11 mouse cellular contexts compared by ENCODE assay signal in the genomic region with DNA sequence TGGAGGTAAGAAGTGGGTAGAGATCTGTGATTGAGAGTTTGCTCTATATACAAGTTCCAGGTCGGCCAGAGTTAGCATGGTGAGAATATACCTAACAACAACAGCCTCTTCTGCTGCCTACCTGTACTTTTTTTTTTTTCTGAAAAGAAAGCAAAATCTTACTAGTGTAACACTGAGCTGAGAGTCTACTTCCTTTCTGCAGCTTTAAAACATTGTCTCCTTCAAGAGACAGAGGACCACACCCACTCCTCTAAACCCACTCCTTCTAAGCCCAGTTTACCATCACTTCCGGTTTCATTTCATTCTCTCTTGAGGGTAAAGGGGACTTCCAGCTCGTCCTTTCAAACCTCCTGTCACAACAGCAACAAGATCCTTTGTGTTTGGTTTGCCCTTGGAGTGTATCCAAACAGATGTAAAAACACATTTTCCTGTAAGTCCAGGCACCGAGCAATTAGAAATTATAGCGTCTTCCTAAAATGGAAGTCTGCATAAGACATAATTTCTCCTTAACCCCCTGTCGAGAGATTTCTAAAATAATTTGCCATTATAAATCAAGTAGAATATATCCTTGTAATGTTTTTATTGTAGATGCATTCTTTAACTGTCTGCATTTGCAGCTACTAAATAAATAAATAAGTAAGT. TPM values are rescaled to one million over a fixed set of nuclear protein-coding genes. Genes with fewer than 3 reads are reported as not detected.
A peak's percentile ranks its signal among the peaks of the same experiment; 100 is the strongest.
DNase-seq lines count a peak whose midpoint lies in the region; ATAC-seq lines count a peak whose summit lies in the region.
"Had no signal": no experiment of that assay in that cellular context is flagged by ENCODE, and none has a peak within 500 bp of the region (broad histone marks: within the 10 kb centered on the region; RNA-seq: fewer than 3 reads in every experiment).

No protein-coding gene starts in this region.

- H3K9ac ChIP-seq in heart, embryonic 16.5 days (ENCODE audit: low read length) = no peak overlapping the region
- no peak overlapping the region for H3K9ac ChIP-seq in heart, embryonic 12.5 days

- H3K4me2 ChIP-seq in heart, embryonic 16.5 days (ENCODE audit: low read depth, low read length) = peak overlapping the region; percentile 32
- H3K4me2 ChIP-seq in heart, embryonic 12.5 days = no peak overlapping the region

- no peaks in the 10 kb centered on the region for H3K27me3 ChIP-seq in heart, embryonic 16.5 days (ENCODE audit: control insufficient read depth, insufficient read depth, low read length)
- H3K27me3 ChIP-seq in heart, embryonic 12.5 days (replicated peaks) = peaks cover 19% of the 10 kb centered on the region; the same call in 1 of the 2 replicates

- peak; percentile 22 to 44 for DNase-seq in CD8-positive naive resting alpha-beta T cell, adult 2 months (ENCODE audit: low read depth in 2 of 2, low spot score in 2 of 2)
- DNase-seq in induced T-regulatory cell, adult 2 months (ENCODE audit: low read depth) = peak; percentile 93
- DNase-seq in right cerebral cortex, postnatal 10 days (ENCODE audit: low spot score in 2 of 2) = no peak
- DNase-seq in cerebellum, adult 8-10 months = no peak
- no peak for DNase-seq in right cerebral cortex, postnatal 36 days (ENCODE audit: low spot score in 2 of 2)
- DNase-seq: cerebellum, adult 11 months had no signal

- peaks cover 10% of the 10 kb centered on the region; the same call in 1 of the 2 replicates for H3K4me1 ChIP-seq in heart, embryonic 16.5 days (ENCODE audit: control insufficient read depth, insufficient read depth, low read length)
- H3K4me1 ChIP-seq in heart, embryonic 12.5 days (replicated peaks) = peaks cover 8% of the 10 kb centered on the region

- WGBS in heart, embryonic 16.5 days = 49% methylated on average over 6 of the region's 6 CpGs
- 61% methylated on average over 6 of the region's 6 CpGs for WGBS in heart, embryonic 12.5 days

- no peak overlapping the region for H3K27ac ChIP-seq in heart, embryonic 16.5 days (ENCODE audit: low read length)
- no peak overlapping the region for H3K27ac ChIP-seq in heart, embryonic 12.5 days (ENCODE audit: poor library complexity, severe bottlenecking)

- H3K9me3 ChIP-seq in heart, embryonic 16.5 days (replicated peaks; ENCODE audit: control insufficient read depth, low read length) = no peaks in the 10 kb centered on the region
- no peaks in the 10 kb centered on the region for H3K9me3 ChIP-seq in heart, embryonic 12.5 days (replicated peaks)

- peaks cover 10% of the 10 kb centered on the region for H3K36me3 ChIP-seq in heart, embryonic 16.5 days (ENCODE audit: control insufficient read depth, insufficient read depth)
- H3K36me3 ChIP-seq in heart, embryonic 12.5 days = peaks cover 8% of the 10 kb centered on the region

- peak overlapping the region; percentile 23; the same call in 1 of the 2 replicates for H3K4me3 ChIP-seq in heart, embryonic 16.5 days (ENCODE audit: low read length)
- no peak overlapping the region for H3K4me3 ChIP-seq in heart, embryonic 12.5 days

- ATAC-seq in heart, embryonic 16.5 days (replicated peaks; ENCODE audit: extremely low read depth, insufficient read depth, low FRiP score) = no peak
- no peak for ATAC-seq in heart, embryonic 12.5 days (ENCODE audit: insufficient number of reproducible peaks, low FRiP score)
- ATAC-seq in megakaryocyte progenitor cell, adult 5-6 weeks (replicated peaks; ENCODE audit: poor library complexity) = peak; percentile 47
- ATAC-seq: forebrain, embryonic 16.5 days; hindbrain, embryonic 16.5 days had no signal

RNA-seq across cellular contexts. Expression of a gene that starts 1.5 kb away (rescaled TPM):
- 65.7 and 72.0 TPM in 2 replicates for polyA plus RNA-seq in heart, embryonic 16.5 days (2015; fragmentation: Nextera tagmentation; extraction: Ambion mirVana)
- polyA plus RNA-seq in heart, embryonic 12.5 days (2016; fragmentation: Nextera tagmentation; extraction: Ambion mirVana) = 60.0 and 63.7 TPM in 2 replicates
- total RNA-seq in megakaryocyte progenitor cell, adult 5-6 weeks (2015) = 63.2 and 67.9 TPM in 2 replicates
- 100 and 136 TPM in 2 replicates for total RNA-seq in megakaryocyte progenitor cell, adult 5-6 weeks (2017)

RNA-seq across cellular contexts. Expression of a gene that starts 45.5 kb away (rescaled TPM):
- 49.2 and 63.7 TPM in 2 replicates for polyA plus RNA-seq in heart, embryonic 16.5 days (2015; fragmentation: Nextera tagmentation; extraction: Ambion mirVana)
- polyA plus RNA-seq in heart, embryonic 12.5 days (2016; fragmentation: Nextera tagmentation; extraction: Ambion mirVana) = 66.2 and 68.1 TPM in 2 replicates
- total RNA-seq in megakaryocyte progenitor cell, adult 5-6 weeks (2015) = 64.9 and 65.5 TPM in 2 replicates
- total RNA-seq in megakaryocyte progenitor cell, adult 5-6 weeks (2017) = 9.7 and 10.5 TPM in 2 replicates

Comparison
In these comparisons a context has a peak if more than half of its experiments do, and no peak if none do; other contexts are left out.
1. DNase-seq: peak in CD8-positive naive resting alpha-beta T cell, adult 2 months (2 of 2) and induced T-regulatory cell, adult 2 months (single experiment); none in right cerebral cortex, postnatal 10 days (0 of 2), cerebellum, adult 8-10 months (single experiment) and right cerebral cortex, postnatal 36 days (0 of 2).